Mouse (Mus musculus) neural tube, embryonic 13.5 days (tissue): ENCODE measurements around the gene Nipsnap1. TPM values are rescaled to one million over a fixed set of nuclear protein-coding genes. Genes with fewer than 3 reads are reported as not detected.
A peak's percentile ranks its signal among the peaks of the same experiment; 100 is the strongest.

Experiments
- ATAC-seq: fragments of 200-750 bp; cut with Nextera tagmentation; 2 replicates; pipeline ENCODE4 v1.8.0; 2017; ENCODE audit warnings: low read depth, mild to moderate bottlenecking, moderate TSS enrichment, moderate library complexity
- H3K27ac ChIP-seq: fragments of 300-500 bp; sonication (generic); replicated peaks from 2 replicates; pipeline ENCODE4 v1.5.1; 2015; ENCODE audit warnings: moderate library complexity, mild to moderate bottlenecking, inconsistent platforms
- H3K27me3 ChIP-seq: fragments of 300-500 bp; sonication (generic); 2 replicates; pipeline ENCODE4 v1.6.1; 2015; ENCODE audit warnings: mild to moderate bottlenecking, inconsistent platforms
- H3K36me3 ChIP-seq: fragments of 300-500 bp; sonication (generic); 2 replicates; pipeline ENCODE4 v1.6.1; 2015; ENCODE audit warnings: mild to moderate bottlenecking, inconsistent platforms
- H3K4me1 ChIP-seq: fragments of 300-500 bp; sonication (generic); replicated peaks from 2 replicates; pipeline ENCODE4 v1.6.1; 2015; ENCODE audit warnings: inconsistent platforms
- H3K4me2 ChIP-seq: fragments of 300-500 bp; sonication (generic); 2 replicates; pipeline ENCODE4 v1.6.1; 2015; ENCODE audit warnings: inconsistent platforms, mild to moderate bottlenecking, moderate library complexity
- H3K4me3 ChIP-seq: fragments of 300-500 bp; sonication (generic); 2 replicates; pipeline ENCODE4 v1.5.1; 2015; ENCODE audit warnings: mild to moderate bottlenecking, inconsistent platforms
- H3K9ac ChIP-seq: fragments of 300-500 bp; sonication (generic); 2 replicates; pipeline ENCODE4 v1.6.1; 2015; ENCODE audit warnings: moderate library complexity, mild to moderate bottlenecking, inconsistent platforms
- H3K9me3 ChIP-seq: fragments of 300-500 bp; sonication (generic); 2 replicates; pipeline ENCODE4 v1.6.1; 2016; ENCODE audit warnings: inconsistent platforms
- WGBS: fragments of 180-500 bp; shearing (Covaris S2); methylation state at CpG from one replicate; pipeline ENCODE4 v1.1.7; 2015; 5-methylcytosine and 5-hydroxymethylcytosine counted together
- polyA plus RNA-seq: library from polyadenylated mRNA; unstranded; fragments of >200 nt; fragmentation: Nextera tagmentation; extraction: Ambion mirVana; gene quantifications from 2 replicates; pipeline ENCODE4 v1.2.1, GENCODE M21; 2015

Nipsnap1 gene
- polyA plus RNA-seq = 117 and 132 TPM in 2 replicates

DNA sequence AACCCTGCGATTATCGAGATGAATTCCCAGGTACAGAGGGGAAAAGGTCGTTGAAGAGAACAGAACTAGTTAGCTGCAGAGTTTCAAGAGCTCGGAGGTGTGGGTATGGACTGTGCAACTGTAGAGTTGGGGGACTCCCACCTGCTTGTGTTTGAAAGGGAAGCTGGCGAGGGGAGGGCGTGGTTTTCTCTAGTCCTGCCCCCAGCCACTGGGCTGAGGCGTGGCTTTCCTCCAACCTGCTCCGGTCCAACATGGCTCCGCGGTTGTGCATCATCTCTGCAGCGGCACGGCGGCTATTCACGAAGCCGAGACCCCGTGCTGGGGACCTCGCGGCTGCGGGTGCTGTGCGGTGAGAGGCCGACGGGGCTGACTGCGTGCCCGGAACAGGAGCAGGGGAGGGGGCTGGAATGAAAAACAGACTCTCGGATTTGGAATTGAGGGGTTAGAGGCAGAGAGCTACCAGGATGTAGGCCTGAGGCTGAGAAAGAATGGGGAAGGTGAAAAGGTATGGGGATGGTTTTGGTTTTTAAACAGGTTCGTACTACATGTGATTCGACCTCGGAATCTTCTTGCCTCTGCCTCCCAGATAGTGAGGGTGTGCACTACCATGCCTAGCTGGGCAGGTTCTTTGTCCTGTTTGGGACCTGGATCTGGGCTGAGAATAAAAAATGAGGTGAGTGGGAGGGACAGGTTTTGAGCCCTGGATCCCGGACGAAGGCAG is at the start of gene Nipsnap1:
Nipsnap1 (plus strand) TSS at position 197 of the 721 bp plus-strand sequence.
- Histone ChIP-seq H3K4me3 (peak within 1 kb of the TSS; percentile 69), H3K4me1 (peaks cover 13% of the 10 kb centered on the region), H3K36me3 (peaks cover 14% of the 10 kb centered on the region), H3K9ac (peak within 1 kb of the TSS; percentile 89), H3K9me3 (no peaks in the 10 kb centered on the region), H3K27ac (peak within 1 kb of the TSS; percentile 76), H3K4me2 (peak within 1 kb of the TSS; percentile 69), H3K27me3 (no peaks in the 10 kb centered on the region)
- under 1% methylated on average over 30 of the region's 30 CpGs for WGBS
- ATAC-seq = peak; percentile 95

- H3K27ac ChIP-seq = no peak overlapping the region
- no peak overlapping the region for H3K4me3 ChIP-seq
- no peaks in the 10 kb centered on the region for H3K9me3 ChIP-seq
- no peak for ATAC-seq
- no peaks in the 10 kb centered on the region for H3K4me1 ChIP-seq
- no peaks in the 10 kb centered on the region for H3K27me3 ChIP-seq
- H3K36me3 ChIP-seq = no peaks in the 10 kb centered on the region
- H3K9ac ChIP-seq = no peak overlapping the region
- H3K4me2 ChIP-seq = no peak overlapping the region
- 96% methylated on average over 3 of the region's 3 CpGs for WGBS
Observed at GRCm38 (mm10) chr11:4826152-4826778, 47.5 kb upstream of the Nipsnap1 start.

DNA sequence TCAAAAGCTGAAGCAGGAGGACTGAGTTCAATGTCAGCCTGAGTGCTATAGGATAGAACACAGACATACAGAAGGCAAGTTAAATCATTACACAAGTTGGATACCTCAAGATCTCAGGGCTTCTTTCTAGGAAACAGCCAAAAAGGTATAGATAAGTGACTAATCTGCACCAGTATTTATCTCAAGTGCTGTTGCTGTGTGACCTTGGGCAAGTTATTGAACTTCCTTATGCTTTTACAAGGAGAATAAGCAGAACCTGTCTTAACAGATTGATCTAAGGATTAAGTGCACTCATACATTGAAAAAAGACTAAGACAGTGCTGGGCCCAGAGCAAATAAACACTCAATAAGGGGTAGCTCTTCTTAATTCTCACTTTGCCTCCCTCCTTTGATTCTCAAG is 46.4 kb upstream of the Nipsnap1 start:
- H3K36me3 ChIP-seq = no peaks in the 10 kb centered on the region
- no peak overlapping the region for H3K4me3 ChIP-seq

DNA sequence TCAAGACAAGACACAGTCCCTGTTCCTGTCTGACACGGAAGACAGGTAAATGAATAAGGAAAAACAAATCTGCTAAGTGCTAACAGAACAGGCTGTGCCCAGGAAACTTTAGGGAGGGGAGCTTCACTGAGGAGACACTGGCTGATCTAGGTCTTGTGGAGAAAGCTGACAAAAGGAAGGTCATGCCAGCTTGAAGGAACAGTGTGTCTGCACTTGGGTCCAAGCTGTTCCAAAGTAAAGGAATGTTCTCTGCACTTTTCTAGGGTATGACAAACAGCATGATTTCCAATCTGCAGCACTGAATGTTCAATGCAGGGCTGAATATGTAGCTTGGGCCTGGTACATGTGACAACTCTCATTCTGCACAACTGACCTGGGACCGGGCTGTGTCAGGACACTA is 45.8 kb upstream of the Nipsnap1 start:
- no peak for ATAC-seq
- WGBS = 77% methylated on average over 2 of the region's 2 CpGs
- H3K4me3 ChIP-seq = no peak overlapping the region
- H3K4me1 ChIP-seq = no peaks in the 10 kb centered on the region
- no peak overlapping the region for H3K27ac ChIP-seq
- H3K9me3 ChIP-seq = no peaks in the 10 kb centered on the region
- no peak overlapping the region for H3K9ac ChIP-seq
- no peaks in the 10 kb centered on the region for H3K36me3 ChIP-seq
- H3K4me2 ChIP-seq = no peak overlapping the region
- no peaks in the 10 kb centered on the region for H3K27me3 ChIP-seq

More for the DNA sequence above, 46.4 kb upstream of the Nipsnap1 start:
- H3K27me3 ChIP-seq = no peaks in the 10 kb centered on the region
- no peaks in the 10 kb centered on the region for H3K9me3 ChIP-seq
- no peak overlapping the region for H3K4me2 ChIP-seq
- H3K4me1 ChIP-seq = no peaks in the 10 kb centered on the region
- no peak for ATAC-seq
- H3K9ac ChIP-seq = no peak overlapping the region
- H3K27ac ChIP-seq = no peak overlapping the region

- Histone ChIP-seq H3K9me3 (no peaks in the 10 kb centered on the region), H3K36me3 (no peaks in the 10 kb centered on the region), H3K9ac (no peak overlapping the region), H3K4me1 (no peaks in the 10 kb centered on the region), H3K27me3 (no peaks in the 10 kb centered on the region), H3K4me3 (no peak overlapping the region), H3K4me2 (no peak overlapping the region), H3K27ac (no peak overlapping the region)
- ATAC-seq = no peak
Observed at GRCm38 (mm10) chr11:4831066-4831465, 42.7 kb upstream of the Nipsnap1 start.

DNA sequence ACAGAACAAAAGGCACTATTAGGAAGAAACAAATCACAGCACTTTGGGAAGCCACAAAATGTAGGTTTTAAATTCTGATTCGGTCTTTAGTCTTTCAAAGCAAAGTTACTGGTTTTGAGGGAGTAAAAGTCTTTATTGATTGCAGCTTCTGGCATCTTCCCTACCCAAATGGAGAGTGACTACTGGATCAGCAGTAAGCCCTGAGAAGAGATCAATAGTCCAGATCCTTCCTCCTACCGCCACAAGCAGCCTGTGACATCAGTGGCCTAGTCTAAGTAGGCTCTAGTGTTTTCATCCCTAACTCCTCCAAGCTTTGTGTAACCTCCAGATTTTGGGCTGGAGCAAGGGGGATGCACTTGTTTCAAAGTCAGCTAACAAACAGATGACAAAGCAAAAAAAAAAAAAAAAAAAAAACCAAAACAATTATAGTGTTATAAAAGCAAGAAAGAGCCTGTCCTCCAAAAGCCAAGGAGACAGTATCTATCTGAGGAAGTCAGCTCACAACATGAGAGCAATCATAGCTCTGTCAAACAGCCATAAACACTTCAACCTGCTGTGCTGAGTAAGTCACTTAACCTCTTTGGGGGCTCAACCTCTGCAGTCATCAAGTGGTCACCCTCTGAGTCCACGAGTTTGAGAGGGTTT is 40.3 kb upstream of the Nipsnap1 start:
- H3K9me3 ChIP-seq = no peaks in the 10 kb centered on the region
- no peak overlapping the region for H3K27ac ChIP-seq
- no peaks in the 10 kb centered on the region for H3K27me3 ChIP-seq
- ATAC-seq = no peak
- no peaks in the 10 kb centered on the region for H3K4me1 ChIP-seq
- no peak overlapping the region for H3K4me3 ChIP-seq
- H3K36me3 ChIP-seq = no peaks in the 10 kb centered on the region
- no peak overlapping the region for H3K9ac ChIP-seq
- no peak overlapping the region for H3K4me2 ChIP-seq
- 58% methylated on average over 3 of the region's 3 CpGs for WGBS

GRCm38 (mm10) chr11:4835436-4835835 is 38.3 kb upstream of the Nipsnap1 start:
- no peak overlapping the region for H3K4me2 ChIP-seq
- no peak overlapping the region for H3K27ac ChIP-seq
- H3K9me3 ChIP-seq = no peaks in the 10 kb centered on the region
- H3K9ac ChIP-seq = no peak overlapping the region
- no peak for ATAC-seq
- WGBS = 83% methylated on average over 6 of the region's 6 CpGs
- no peak overlapping the region for H3K4me3 ChIP-seq
- H3K27me3 ChIP-seq = no peaks in the 10 kb centered on the region
- no peaks in the 10 kb centered on the region for H3K36me3 ChIP-seq
- no peaks in the 10 kb centered on the region for H3K4me1 ChIP-seq

GRCm38 (mm10) chr11:4836755-4837154 is 37.0 kb upstream of the Nipsnap1 start:
- ATAC-seq = no peak; the same call in 1 of the 2 replicates
- Histone ChIP-seq H3K4me2 (no peak overlapping the region), H3K27ac (no peak overlapping the region), H3K4me1 (no peaks in the 10 kb centered on the region), H3K36me3 (no peaks in the 10 kb centered on the region), H3K27me3 (no peaks in the 10 kb centered on the region), H3K9ac (no peak overlapping the region), H3K9me3 (no peaks in the 10 kb centered on the region), H3K4me3 (no peak overlapping the region)
- WGBS = 69% methylated on average over 6 of the region's 6 CpGs

- H3K36me3 ChIP-seq = no peaks in the 10 kb centered on the region
- no peak overlapping the region for H3K4me3 ChIP-seq
- WGBS = 77% methylated on average over 5 of the region's 5 CpGs
Observed at GRCm38 (mm10) chr11:4837342-4837741, 36.4 kb upstream of the Nipsnap1 start.

DNA sequence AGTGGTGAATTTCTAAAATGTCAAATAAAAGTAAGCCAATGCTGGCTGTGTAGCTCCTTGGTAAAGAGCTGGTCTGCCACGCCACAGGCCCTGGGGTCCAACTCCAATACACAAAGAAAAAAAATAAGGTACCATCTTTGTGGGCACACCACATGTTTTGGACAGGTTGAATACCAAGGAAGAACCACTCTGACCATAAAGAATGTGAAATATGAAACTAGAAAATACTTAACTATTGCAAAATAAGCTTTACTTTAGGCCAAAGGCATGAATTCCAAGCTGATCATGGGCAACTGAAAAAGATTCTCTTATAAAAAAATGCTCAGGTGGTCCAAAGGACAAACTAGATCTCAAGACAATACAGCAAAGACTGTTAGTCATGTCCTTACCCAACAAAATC is 35.5 kb upstream of the Nipsnap1 start:
- Histone ChIP-seq H3K9ac (no peak overlapping the region), H3K9me3 (no peaks in the 10 kb centered on the region), H3K4me3 (no peak overlapping the region), H3K4me1 (no peaks in the 10 kb centered on the region), H3K27ac (no peak overlapping the region), H3K4me2 (no peak overlapping the region), H3K27me3 (no peaks in the 10 kb centered on the region), H3K36me3 (no peaks in the 10 kb centered on the region)
- WGBS = 100% methylated on average over 1 of the region's 1 CpGs
- no peak for ATAC-seq

More at GRCm38 (mm10) chr11:4837342-4837741, 36.4 kb upstream of the Nipsnap1 start:
- Histone ChIP-seq H3K4me1 (no peaks in the 10 kb centered on the region), H3K9me3 (no peaks in the 10 kb centered on the region), H3K4me2 (no peak overlapping the region), H3K27me3 (no peaks in the 10 kb centered on the region), H3K27ac (no peak overlapping the region), H3K9ac (no peak overlapping the region)
- ATAC-seq = no peak

DNA sequence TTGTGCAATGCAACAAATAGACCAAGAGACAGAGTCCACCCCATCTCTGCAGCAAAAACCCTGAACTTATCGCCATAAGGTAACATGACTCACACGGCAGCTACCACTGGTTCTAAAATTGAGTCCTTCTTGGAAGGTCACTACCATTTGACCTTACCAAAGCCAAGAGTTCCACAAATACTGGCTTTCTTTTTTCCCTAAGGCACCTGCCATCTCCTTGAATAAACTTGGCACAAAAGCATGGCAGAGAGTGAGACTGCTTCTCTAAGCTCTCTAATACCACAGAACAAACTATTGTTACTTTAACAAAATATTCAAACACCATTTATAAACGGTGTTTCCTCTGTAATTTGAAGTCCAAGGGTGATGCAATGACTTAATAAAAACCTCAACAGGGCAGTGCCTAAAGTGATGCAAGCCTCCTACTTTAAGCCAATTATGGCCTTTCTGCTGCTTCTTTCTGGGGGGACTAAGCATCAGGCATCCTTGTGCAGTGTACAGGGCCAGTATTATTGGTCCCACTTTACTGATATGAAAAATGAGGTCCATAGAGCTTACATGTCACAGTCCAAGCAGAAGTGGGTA is 32.7 kb upstream of the Nipsnap1 start:
- WGBS = 87% methylated on average over 3 of the region's 3 CpGs
- no peaks in the 10 kb centered on the region for H3K4me1 ChIP-seq
- no peak overlapping the region for H3K4me3 ChIP-seq
- no peak overlapping the region for H3K4me2 ChIP-seq
- no peaks in the 10 kb centered on the region for H3K27me3 ChIP-seq
- no peaks in the 10 kb centered on the region for H3K36me3 ChIP-seq
- H3K27ac ChIP-seq = no peak overlapping the region
- no peaks in the 10 kb centered on the region for H3K9me3 ChIP-seq
- ATAC-seq = no peak
- no peak overlapping the region for H3K9ac ChIP-seq
